Mouse (Mus musculus) cerebral cortex, adult 2 months (tissue): ENCODE results near the gene Polrmt.

Experiments used
- WGBS: fragments of 180-500 bp; shearing (Covaris S2); methylation state at CpG from one replicate; pipeline ENCODE4 v1.1.7; 2018; 5-methylcytosine and 5-hydroxymethylcytosine counted together

The Polrmt gene

DNA sequence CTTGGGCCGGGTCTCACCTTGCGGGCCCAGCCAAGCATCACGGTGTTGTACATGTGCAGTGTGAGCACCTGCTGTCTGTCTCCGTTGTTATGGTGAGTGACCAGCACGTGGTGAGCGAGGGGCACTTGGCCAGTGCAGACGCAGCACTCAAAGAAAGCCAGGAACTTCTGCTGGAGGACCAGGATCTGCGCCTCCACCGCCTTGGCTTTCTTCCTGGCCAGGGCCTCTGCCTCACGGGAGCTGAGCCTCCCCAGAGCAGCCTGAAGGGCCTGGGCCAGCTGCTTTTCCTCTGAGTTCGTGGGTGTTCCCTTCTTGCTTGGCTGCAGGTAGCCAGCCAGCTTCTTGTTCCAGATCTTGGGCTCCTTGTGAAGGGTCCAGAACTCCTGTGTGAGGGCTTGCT is 3.2 kb downstream of the Polrmt start:
- 84% methylated on average over 11 of the region's 11 CpGs for WGBS

GRCm38 (mm10) chr10:79740863-79741262 is 5.5 kb downstream of the Polrmt start:
- 72% methylated on average over 11 of the region's 11 CpGs for WGBS

- 97% methylated on average over 28 of the region's 28 CpGs for WGBS
Observed at GRCm38 (mm10) chr10:79739234-79739633, 7.1 kb downstream of the Polrmt start.

- WGBS, result 86% methylated on average over 10 of the region's 10 CpGs
Observed at GRCm38 (mm10) chr10:79738259-79738658, 8.1 kb downstream of the Polrmt start.

DNA sequence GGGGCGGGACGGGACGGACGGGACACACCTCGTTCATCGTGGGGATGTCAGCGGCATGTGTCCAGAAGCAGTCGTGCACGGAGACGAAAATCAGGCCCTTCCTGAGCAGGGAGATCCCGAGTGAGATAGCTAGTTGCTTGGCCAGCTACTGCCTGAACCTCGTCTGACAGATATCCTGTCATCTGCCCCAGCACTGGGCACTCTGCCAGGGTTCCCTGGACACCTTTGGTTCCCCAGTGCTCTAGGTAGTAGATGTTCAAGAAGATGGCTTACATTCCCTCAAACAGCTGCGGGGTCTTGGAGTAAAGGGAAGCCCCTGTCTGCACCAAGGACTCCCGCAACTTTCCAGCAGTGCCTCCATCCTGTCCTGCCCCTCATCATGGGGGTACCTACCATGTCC is 9.7 kb downstream of the Polrmt start:
- 75% methylated on average over 14 of the region's 14 CpGs for WGBS

DNA sequence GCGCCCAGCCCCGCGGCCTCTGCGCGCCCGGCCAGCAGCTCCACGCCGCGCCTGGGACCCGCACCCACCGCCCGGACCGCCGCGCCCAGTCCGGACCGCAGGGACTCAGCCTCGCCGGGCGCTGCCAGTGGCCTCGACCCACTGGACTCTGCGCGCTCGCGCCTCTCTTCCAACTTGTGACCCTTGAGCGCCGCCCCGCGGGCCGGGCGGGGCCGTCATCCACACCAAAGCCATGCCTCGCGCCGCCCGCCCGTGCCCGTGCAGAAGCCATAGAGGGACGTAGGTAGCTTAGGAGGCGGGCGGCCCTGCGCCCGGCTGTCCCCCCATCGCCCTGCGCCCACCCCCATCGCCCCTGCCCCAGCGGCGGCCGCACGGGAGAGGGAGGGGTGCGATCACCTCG is 11.0 kb downstream of the Polrmt start:
- 52% methylated on average over 52 of the region's 52 CpGs for WGBS

DNA sequence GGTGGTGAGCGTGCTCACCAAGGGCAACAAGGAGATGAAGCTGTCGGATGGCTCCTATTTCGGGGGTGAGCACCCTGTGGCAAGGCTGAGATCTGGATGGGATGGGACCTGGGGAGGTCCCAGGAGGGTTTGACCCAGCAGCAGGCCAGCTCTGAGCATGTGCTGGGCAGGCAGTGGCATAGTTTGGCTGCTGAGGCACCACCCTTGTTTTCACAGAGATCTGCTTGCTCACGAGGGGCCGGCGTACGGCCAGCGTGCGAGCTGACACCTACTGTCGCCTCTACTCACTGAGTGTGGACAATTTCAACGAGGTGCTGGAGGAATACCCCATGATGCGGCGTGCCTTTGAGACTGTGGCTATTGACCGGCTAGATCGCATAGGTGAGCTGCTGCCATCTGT is 12.5 kb downstream of the Polrmt start:
- WGBS, result 95% methylated on average over 15 of the region's 15 CpGs

- WGBS, result 100% methylated on average over 1 of the region's 1 CpGs
Observed at GRCm38 (mm10) chr10:79732500-79732899, 13.9 kb downstream of the Polrmt start.

GRCm38 (mm10) chr10:79729357-79729965 is 16.9 kb downstream of the Polrmt start:
- 34% methylated on average over 13 of the region's 13 CpGs for whole genome bisulfite sequencing

GRCm38 (mm10) chr10:79728323-79729249 is 17.8 kb downstream of the Polrmt start:
- WGBS, result 40% methylated on average over 28 of the region's 28 CpGs

GRCm38 (mm10) chr10:79726090-79726489 is 20.3 kb downstream of the Polrmt start:
- 39% methylated on average over 11 of the region's 11 CpGs for WGBS

- 74% methylated on average over 7 of the region's 7 CpGs for WGBS
Observed at GRCm38 (mm10) chr10:79723692-79724091, 22.7 kb downstream of the Polrmt start.

DNA sequence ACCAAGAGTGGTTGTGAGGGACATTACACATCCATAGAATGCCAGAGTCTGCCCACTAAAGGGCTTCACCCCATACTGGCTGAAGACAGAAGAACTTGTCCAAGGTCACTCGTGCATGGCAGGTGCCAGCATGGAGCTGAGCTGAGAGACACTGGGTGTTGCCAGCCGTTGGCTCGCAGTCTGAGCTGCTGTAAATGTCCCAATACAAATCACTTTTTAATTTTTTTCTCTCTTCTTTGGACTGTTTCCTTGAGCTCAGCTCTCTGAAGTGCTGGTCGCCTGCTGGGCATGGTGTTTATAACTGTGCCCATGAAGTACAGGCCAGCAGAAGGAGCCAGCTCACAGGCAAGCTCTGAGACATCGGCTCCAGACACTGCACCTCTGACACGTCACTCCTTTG is 23.3 kb downstream of the Polrmt start:
- 18% methylated on average over 6 of the region's 6 CpGs for WGBS

GRCm38 (mm10) chr10:79721089-79721488 is 25.3 kb downstream of the Polrmt start:
- WGBS, result 64% methylated on average over 5 of the region's 5 CpGs

- 2% methylated on average over 43 of the region's 43 CpGs for WGBS
Observed at GRCm38 (mm10) chr10:79717640-79718357, 28.6 kb downstream of the Polrmt start.

- WGBS, result under 1% methylated on average over 44 of the region's 44 CpGs
Observed at GRCm38 (mm10) chr10:79716988-79717355, 29.4 kb downstream of the Polrmt start.

- under 1% methylated on average over 78 of the region's 91 CpGs for WGBS
Observed at GRCm38 (mm10) chr10:79716254-79716987, 30.0 kb downstream of the Polrmt start, which contains the start of gene Hcn2. TSS of gene Hcn2 (plus strand) at chr10:79716634.

GRCm38 (mm10) chr10:79714996-79715395 is 31.4 kb downstream of the Polrmt start:
- 43% methylated on average over 4 of the region's 4 CpGs for whole genome bisulfite sequencing

DNA sequence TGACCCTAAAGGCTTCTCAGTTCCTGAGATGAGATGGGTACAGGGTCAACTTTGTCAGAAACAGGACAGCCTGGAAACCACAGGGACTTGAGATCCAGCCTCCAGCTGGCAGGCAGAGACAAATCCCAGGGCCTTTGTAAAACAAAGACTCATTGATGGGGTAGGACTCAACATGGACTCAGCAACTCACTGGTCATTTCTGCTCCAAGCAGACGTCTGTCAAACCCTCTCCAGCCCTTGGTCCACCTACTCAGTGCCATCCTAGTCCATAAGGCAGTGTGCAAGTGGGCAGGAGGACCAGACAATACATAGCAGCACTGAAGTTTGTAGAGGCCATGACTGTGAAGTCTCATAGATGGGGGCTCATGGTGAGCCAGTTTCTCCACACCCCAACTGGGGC is 33.2 kb downstream of the Polrmt start:
- WGBS, result 5% methylated on average over 1 of the region's 1 CpGs

- WGBS, result 9% methylated on average over 4 of the region's 6 CpGs
Observed at GRCm38 (mm10) chr10:79712499-79713126, 33.8 kb downstream of the Polrmt start.

DNA sequence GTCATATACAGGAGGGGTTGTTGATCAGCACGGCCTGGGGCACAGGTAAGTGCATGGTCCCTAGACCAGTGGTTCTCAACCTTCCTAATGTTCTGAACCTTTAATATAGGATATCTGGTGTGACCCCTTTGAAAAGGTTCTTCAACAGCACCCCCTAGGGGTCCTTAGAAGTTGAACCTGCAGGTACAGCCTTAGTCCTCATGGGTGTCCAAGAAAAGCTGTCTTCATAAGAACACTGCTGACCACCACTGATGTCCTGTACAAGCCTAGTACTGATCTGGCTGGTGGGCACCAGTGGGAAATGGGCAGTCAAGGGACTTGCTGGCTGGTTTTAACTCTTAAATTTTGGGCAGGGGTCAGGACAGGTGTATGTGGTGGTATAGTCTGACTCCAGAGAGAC is 34.4 kb downstream of the Polrmt start:
- WGBS, result 72% methylated on average over 1 of the region's 1 CpGs
